Mouse (Mus musculus): ENCODE measurements around the gene Tmem108.
A peak's percentile ranks its signal among the peaks of the same experiment; 100 is the strongest.

Gene Tmem108

DNA sequence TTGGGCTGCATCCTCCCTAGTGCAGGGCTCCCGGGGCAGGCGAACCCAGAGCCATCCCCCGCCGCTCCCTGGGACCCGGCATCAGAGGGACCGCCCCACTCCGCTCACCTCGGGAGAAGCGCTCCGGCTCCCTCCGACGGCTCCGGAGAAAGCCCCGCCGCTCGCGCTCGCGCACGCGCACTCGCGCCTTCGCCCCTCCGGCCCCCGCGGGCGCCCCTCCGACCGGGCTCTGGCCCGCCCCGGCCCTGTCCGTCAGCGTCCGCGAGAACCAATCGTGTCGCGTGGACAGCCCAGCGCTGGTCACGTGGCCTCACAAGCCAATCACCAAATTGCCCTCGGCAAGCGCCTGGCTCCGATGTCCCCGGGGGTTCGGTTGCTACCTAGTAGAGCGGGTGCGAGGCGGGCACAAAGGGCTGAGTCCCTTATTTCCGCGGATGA, at the start of gene Tmem108:
Gene Tmem108 (minus strand): TSS at position 191 of the 438 bp plus-strand sequence.
- peak; percentile 97 for DNase-seq

GRCm38 (mm10) chr9:103789029-103789428, 27.4 kb upstream of the Tmem108 start:
- DNase-seq = no peak

- DNase-seq = no peak
Observed at GRCm38 (mm10) chr9:103784156-103784555, 22.5 kb upstream of the Tmem108 start.

GRCm38 (mm10) chr9:103783276-103783675, 21.6 kb upstream of the Tmem108 start:
- DNase-seq = no peak

GRCm38 (mm10) chr9:103782306-103782705, 20.7 kb upstream of the Tmem108 start:
- no peak for DNase-seq

- DNase-seq = no peak
Observed at GRCm38 (mm10) chr9:103781407-103781806, 19.8 kb upstream of the Tmem108 start.

DNA sequence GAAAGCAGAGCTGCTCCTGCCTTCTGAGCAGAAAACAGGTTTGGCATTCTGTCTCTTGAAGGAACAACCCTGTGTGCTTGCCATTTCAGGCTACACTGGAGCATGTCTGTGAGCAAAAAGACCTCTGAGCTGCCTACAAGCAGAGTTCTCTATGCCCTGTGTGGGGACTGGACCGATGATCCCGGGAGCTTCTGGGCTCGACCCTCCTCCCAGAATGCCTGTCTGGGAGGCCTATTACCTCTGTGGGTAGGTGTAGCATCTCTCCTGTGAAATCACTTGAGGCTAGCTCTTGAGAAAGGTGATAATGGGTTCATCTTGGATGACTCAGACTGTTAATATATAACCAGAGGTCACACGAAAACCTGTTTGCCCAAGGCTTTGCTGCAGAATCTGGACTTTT, 19.0 kb upstream of the Tmem108 start:
- DNase-seq = no peak

GRCm38 (mm10) chr9:103778185-103778584, 16.5 kb upstream of the Tmem108 start:
- DNase-seq = no peak

- DNase-seq = no peak
Observed at GRCm38 (mm10) chr9:103761151-103761571, 476 bp downstream of the Tmem108 start.

DNA sequence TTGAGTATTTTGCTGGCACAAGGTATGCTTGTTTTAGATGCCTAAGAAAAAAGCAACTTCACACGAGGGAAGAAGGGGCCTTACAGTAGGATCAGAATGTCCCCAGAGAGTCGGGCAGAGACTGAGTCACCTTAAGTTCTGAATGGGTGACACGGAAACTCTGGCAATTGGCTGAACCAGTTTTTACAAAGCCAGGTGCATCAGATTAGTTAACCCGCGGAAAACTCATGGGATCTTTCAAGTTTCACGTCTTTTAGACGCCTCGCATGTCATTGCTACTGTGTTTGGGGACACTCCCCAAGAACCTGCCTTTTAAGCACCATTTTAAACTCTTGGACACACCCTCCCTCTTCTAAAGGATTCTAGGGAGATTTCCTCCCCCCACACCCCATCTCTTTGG, 1.3 kb downstream of the Tmem108 start:
- no peak for DNase-seq

GRCm38 (mm10) chr9:103759829-103760228, 1.8 kb downstream of the Tmem108 start:
- no peak for DNase-seq

- peak; percentile 88 for DNase-seq
Observed at GRCm38 (mm10) chr9:103758930-103759695, 2.5 kb downstream of the Tmem108 start.

- DNase-seq = no peak
Observed at GRCm38 (mm10) chr9:103758246-103758645, 3.4 kb downstream of the Tmem108 start.

DNA sequence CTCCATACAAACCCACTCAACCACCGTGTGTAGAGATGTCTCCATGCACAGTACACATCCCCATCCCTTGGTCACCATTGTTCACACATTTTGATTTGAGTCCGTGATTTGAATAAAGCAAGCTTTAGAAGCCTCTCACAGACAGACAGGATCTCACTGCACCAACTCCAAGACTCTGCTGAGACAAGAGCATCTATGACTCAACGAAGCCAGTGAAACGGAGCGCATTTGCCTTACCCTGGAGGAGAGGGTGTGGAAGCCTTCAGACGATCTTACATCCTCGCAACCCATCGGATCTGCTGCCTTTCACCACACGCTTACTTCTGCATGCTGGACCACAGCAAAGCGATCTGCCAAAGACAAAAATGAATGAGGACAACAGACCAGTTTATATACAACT, 9.0 kb downstream of the Tmem108 start:
- DNase-seq = no peak

- no peak for DNase-seq
Observed at GRCm38 (mm10) chr9:103751568-103751967, 10.1 kb downstream of the Tmem108 start.

DNA sequence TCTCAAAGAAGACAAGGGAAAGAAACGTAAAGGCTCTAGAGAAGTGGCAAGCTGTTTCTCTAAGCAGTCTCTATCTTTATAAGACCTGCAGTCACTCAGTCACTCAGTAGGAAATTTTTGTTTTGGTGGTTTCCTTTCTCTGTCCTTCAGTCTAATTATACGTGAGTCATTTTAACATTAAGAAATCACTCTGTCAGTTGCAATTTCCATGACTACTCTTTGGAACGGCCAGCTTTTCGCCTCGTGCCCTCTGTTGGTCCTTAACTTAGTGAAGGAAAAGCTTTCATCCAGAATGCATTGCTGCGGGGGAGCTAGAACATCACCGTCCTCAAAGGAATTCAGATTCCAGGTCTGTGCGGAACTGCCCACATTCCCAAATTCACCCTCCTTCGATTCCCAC, 11.1 kb downstream of the Tmem108 start:
- no peak for DNase-seq

DNA sequence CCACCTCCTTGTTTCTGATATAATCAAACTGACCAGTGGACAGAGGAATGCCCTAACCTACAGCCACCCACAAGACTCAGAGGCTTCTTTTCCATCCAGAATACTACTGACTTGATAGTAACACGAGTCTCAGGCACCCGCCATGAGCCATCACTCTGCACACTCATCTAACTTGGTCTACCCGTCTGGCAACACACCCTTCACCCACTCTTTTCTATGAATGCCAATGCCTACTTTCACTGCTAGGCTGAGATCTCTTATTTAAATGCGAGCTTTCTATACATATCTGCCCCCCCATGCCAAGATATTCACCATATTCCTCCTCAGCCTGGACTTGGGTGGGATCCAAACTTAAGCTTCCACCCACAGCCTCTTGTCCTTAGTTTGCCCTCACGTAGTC, 15.0 kb downstream of the Tmem108 start:
- no peak for DNase-seq

DNA sequence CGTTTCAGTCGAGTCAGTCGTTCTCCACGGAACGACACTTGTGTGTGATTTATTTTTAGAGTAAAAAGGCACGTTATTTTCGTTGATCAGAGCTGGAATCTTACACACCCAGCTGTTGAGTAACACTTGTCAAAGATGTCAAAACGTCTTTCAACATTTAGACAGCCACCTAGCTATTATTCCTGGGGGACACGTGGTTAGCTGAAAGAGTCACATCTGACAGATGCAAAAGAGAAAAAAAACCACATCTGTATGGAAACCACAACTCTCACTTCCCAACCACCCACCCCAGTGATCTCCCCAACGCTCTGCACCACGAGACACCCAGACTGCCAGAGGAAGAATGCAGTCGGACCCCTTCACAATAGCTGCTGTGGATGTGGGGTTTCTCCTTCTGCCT, 21.5 kb downstream of the Tmem108 start:
- no peak for DNase-seq

GRCm38 (mm10) chr9:103739062-103739461, 22.6 kb downstream of the Tmem108 start:
- DNase-seq = no peak

DNA sequence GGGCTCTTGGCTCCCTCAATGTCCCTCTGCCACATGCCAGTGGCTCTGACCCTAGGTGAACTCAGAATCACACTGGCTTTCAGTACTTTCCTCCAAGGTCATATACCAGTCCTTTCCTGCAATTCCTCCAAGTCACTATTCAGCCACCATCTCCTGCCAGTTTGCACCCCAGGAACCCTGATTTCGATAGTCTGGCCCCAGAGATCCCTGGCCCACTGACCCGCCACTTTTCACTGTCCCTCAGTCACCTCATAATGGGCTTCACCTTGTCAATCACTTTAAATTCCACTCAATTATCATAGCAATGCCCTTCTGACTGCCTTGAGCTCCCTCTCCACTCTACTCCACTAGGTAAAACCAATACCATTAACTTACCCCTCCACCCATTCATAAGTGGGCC, 31.9 kb downstream of the Tmem108 start:
- DNase-seq = no peak

DNA sequence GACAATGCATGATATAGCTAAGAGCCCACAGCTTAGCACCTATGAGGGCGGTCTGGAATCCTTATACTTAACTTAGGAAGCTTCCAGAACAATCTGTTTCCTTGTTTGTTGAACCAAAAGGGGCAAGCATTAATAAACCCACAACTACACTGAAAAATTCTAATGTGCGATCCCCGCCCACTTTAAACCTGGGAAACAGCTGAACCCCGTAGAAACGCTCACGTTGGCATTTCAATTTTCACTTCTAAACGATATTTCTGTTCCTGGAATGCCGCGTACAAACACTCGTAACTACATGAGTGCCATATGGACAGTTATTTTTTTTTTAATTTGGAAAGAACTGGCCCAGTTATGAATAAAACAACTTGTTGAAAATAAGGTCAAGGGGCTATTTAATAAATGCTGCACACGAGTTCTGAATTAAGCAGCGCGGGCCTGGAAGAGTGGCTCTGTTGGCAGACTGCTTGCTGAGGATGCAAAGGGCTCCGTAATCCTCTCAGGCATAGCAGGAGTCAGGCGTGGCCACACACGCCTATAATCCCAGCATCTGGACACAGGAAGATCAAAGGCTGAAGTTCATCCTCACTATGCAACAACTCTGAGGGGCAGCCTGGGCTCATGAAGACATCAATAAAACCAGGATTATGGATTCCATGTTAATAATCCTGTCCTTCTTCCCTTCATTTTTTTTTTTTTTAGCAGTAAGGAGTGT, 34.7 kb downstream of the Tmem108 start:
- no peak for DNase-seq

DNA sequence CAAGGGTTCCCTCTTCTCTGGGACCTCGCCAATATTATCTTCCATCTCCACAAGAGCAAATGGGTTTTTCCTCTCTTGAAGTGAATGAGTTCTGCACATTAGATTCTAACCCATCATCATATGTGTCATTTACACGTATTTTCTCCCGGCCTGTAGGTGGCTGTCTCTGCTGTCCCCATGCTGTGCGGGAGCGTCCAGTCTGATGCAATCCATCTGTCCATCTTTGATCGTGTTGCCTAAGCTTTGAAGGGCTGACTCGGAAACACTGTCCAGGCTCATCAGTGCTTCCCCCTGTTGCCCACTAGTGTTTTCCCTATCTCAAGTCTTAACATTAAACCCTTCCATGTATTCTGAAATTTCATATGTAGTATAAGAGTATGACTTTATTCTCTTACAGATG, 36.1 kb downstream of the Tmem108 start:
- no peak for DNase-seq

DNA sequence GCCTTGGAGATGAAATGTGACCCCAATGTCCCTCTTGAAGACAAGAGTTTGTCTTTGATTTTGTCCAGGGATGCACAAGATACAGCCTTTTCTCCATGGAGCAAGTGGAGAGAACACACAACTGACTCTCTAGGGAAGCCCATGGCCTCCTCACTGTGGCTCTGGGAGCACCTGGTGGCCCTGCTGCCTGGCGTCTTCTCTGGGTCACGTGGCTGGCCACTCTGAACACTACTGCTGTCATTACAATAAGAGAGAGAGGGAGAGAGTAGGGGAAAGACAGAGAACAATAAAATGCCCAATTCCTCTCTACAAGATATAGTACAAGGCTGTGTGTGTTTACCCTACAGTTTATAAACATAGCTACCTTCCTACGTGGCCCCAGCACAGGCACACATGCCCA, 40.2 kb downstream of the Tmem108 start:
- no peak for DNase-seq

- peak; percentile 54 for DNase-seq
Observed at GRCm38 (mm10) chr9:103721081-103721480, 40.6 kb downstream of the Tmem108 start.

Data from cerebellum, adult 11 months (tissue).